Mouse (Mus musculus) limb, embryonic 14.5 days (tissue): ENCODE results near the gene Rhog. TPM values are rescaled to one million over a fixed set of nuclear protein-coding genes. Genes with fewer than 3 reads are reported as not detected.

Source experiments
- ATAC-seq: fragments of 200-750 bp; cut with Nextera tagmentation; 2 replicates; pipeline ENCODE4 v1.8.0; 2017; ENCODE audit warnings: low read depth, moderate number of reproducible peaks, moderate TSS enrichment; ENCODE audit not compliant: low FRiP score
- DNase-seq: peaks from one replicate; pipeline ENCODE4 v3.0.0-alpha.2; 2015; ENCODE audit warnings: low spot score
- H3K27ac ChIP-seq: fragments of 300-500 bp; sonication (generic); replicated peaks from 2 replicates; pipeline ENCODE4 v1.5.1; 2014; ENCODE audit warnings: low read depth, mild to moderate bottlenecking, low read length, moderate library complexity, mixed read lengths
- H3K27me3 ChIP-seq: fragments of 300-500 bp; sonication (generic); 2 replicates; pipeline ENCODE4 v1.6.1; 2014; ENCODE audit warnings: low read length, mixed read lengths; ENCODE audit not compliant: control insufficient read depth, insufficient read depth
- H3K36me3 ChIP-seq: fragments of 300-500 bp; sonication (generic); 2 replicates; pipeline ENCODE4 v1.6.1; 2014; ENCODE audit warnings: mild to moderate bottlenecking, low read length, moderate library complexity, mixed read lengths; ENCODE audit not compliant: control insufficient read depth, insufficient read depth
- H3K4me1 ChIP-seq: fragments of 300-500 bp; sonication (generic); 2 replicates; pipeline ENCODE4 v1.6.1; 2014; ENCODE audit warnings: antibody characterized with exemption, low read length, mixed read lengths; ENCODE audit not compliant: control insufficient read depth, insufficient read depth
- H3K4me2 ChIP-seq: fragments of 300-500 bp; sonication (generic); replicated peaks from 2 replicates; pipeline ENCODE4 v1.6.1; 2014; ENCODE audit warnings: low read depth, mild to moderate bottlenecking, low read length, moderate library complexity; ENCODE audit not compliant: severe bottlenecking
- H3K4me3 ChIP-seq: fragments of 300-500 bp; sonication (generic); replicated peaks from 2 replicates; pipeline ENCODE4 v1.5.1; 2014; ENCODE audit warnings: low read length
- H3K9ac ChIP-seq: fragments of 300-500 bp; sonication (generic); 2 replicates; pipeline ENCODE4 v1.6.1; 2014; ENCODE audit warnings: mild to moderate bottlenecking, low read depth, low read length, moderate library complexity; ENCODE audit not compliant: severe bottlenecking
- H3K9me3 ChIP-seq: fragments of 300-500 bp; sonication (generic); 2 replicates; pipeline ENCODE4 v1.6.1; 2016; ENCODE audit warnings: low read length; ENCODE audit not compliant: control insufficient read depth
- POLR2A ChIP-seq: fragments of 200-500 bp; IDR thresholded peaks from 2 replicates; pipeline ENCODE4 v1.8.0; 2012; ENCODE audit warnings: inconsistent platforms, mild to moderate bottlenecking, moderate library complexity, borderline replicate concordance; ENCODE audit not compliant: insufficient read depth, insufficient read length; ENCODE audit errors: extremely low read depth
- WGBS: fragments of 180-500 bp; shearing (Covaris S2); extraction: QIAGEN DNeasy Blood & Tissue Kit; methylation state at CpG from one replicate; pipeline ENCODE4 v1.1.7; 2014; 5-methylcytosine and 5-hydroxymethylcytosine counted together
- polyA plus RNA-seq, 2 experiments: library from polyadenylated mRNA; depleted of rRNA in 1 of 2; stranded (reverse) in 1 of 2; unstranded in 1 of 2; fragments of >200 nt; fragmentation: Nextera tagmentation in 1 of 2; extraction: Ambion mirVana in 1 of 2; gene quantifications; 2 replicates each; pipeline versions ENCODE4 v1.2.1 to v1.2.3; 2012 to 2014

Gene Rhog
- polyA plus RNA-seq, 2 experiments = 48.7 to 73.7 TPM

DNA sequence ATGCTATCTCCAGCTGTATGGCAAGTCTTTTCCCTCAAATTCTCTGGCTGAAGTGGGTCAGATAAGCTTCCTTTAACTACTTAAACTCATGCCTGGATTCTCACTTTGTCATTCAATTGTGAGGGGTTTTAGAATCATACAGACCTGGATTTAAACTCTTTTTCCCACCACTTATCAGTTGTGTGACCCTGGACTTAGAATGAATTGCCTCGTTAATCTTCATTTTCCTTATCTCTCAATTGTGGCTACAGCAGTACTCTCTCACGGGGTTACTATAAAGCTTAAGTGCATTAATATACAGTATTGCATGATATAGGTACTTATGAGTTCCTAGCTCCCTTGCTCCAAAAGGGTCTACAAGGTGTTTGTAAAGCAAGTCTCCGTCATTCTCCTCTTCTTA lies 12.9 kb downstream of the Rhog start:
- no peak overlapping the region for H3K9ac ChIP-seq
- no peaks in the 10 kb centered on the region for H3K27me3 ChIP-seq
- H3K27ac ChIP-seq = no peak overlapping the region
- no peak for ATAC-seq
- DNase-seq = no peak
- no peak for TF ChIP-seq POLR2A
- peaks cover 38% of the 10 kb centered on the region for H3K36me3 ChIP-seq
- no peak overlapping the region for H3K4me2 ChIP-seq
- H3K4me1 ChIP-seq = peaks cover 19% of the 10 kb centered on the region
- WGBS = 86% methylated on average over 3 of the region's 3 CpGs
- H3K4me3 ChIP-seq = no peak overlapping the region
- no peaks in the 10 kb centered on the region for H3K9me3 ChIP-seq

DNA sequence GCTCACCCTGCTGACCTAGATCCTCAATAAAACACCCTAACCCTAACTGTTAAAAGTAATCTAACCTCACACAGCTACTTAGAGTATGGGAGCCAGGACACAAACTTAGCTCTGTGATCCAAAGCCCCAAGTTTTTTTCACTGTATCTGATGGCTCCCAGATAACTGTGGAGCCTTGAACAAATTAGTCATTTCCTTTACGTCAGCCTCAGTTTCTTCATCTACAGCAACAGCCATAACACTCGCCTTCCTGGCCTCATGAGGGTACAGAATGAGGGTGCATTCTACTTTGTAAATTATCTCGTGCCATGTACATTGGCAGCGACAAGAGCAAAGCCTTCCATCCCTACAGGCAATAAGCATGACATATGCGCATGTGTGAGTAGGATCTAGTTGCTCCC lies 13.5 kb downstream of the Rhog start:
- TF ChIP-seq POLR2A = no peak
- DNase-seq (no peak), ATAC-seq (no peak)
- no peaks in the 10 kb centered on the region for H3K9me3 ChIP-seq
- WGBS = 80% methylated on average over 5 of the region's 5 CpGs
- peaks cover 14% of the 10 kb centered on the region for H3K4me1 ChIP-seq
- H3K27ac ChIP-seq = no peak overlapping the region
- H3K9ac ChIP-seq = no peak overlapping the region
- no peak overlapping the region for H3K4me3 ChIP-seq
- no peaks in the 10 kb centered on the region for H3K27me3 ChIP-seq
- H3K4me2 ChIP-seq = no peak overlapping the region
- H3K36me3 ChIP-seq = peaks cover 43% of the 10 kb centered on the region

DNA sequence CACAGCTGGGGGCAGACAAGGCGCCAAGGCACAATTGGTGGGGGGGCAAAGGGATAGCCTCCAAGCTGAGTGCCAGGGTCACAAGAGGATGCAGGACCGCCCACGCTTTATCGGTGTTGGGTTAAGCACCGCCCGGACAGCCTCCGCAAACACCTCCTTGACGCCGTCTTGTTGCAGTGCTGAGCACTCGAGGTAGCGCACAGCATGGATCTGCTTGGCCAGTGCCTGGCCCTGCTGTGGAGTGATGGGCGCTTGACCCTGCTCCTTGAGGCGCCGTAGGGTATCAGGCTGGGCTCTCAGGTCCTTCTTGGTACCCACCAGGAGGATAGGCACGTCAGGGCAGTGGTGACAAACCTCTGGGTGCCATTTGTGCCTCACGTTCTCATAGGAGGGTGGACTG lies 16.3 kb downstream of the Rhog start:
- no peak overlapping the region for H3K4me3 ChIP-seq
- no peaks in the 10 kb centered on the region for H3K4me1 ChIP-seq
- no peak overlapping the region for H3K9ac ChIP-seq
- H3K27me3 ChIP-seq = no peaks in the 10 kb centered on the region
- H3K4me2 ChIP-seq = no peak overlapping the region
- DNase-seq (no peak), ATAC-seq (no peak)
- H3K36me3 ChIP-seq = peaks cover 64% of the 10 kb centered on the region
- TF ChIP-seq POLR2A = no peak
- H3K27ac ChIP-seq = no peak overlapping the region
- H3K9me3 ChIP-seq = no peaks in the 10 kb centered on the region
- 94% methylated on average over 16 of the region's 16 CpGs for WGBS

DNA sequence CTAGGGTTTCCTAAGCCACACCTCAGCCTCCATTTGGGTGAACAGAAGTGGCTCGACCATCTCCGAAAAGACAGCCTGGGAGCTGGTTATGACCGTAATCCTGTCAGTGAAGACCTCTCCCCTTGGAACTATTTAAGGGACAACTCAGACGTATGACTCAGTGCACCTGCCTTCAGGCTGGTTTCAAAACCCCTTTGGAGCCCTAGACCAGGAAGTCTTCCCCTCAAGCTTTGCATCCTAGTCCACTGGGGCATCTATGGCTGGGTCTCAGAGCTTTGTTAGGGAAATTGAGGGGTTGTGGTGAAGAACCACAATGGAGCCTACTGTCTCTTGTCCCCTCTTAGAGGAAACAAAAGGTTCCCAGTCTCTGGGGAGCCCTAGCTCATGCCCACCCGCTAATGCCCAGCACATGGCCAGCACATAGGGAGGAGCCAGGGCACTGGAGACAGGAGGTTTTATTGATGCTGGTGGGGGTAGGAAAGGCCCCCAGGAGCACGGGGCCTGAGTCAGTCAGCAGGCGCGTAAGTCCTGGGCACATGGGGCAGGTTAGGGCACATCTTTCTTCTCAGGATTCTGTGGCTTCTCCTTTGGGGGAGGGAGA lies 17.1 kb downstream of the Rhog start:
- Histone ChIP-seq H3K27ac (no peak overlapping the region), H3K4me1 (no peaks in the 10 kb centered on the region), H3K27me3 (no peaks in the 10 kb centered on the region), H3K36me3 (peaks cover 71% of the 10 kb centered on the region), H3K9me3 (no peaks in the 10 kb centered on the region), H3K4me3 (no peak overlapping the region), H3K4me2 (no peak overlapping the region), H3K9ac (no peak overlapping the region)
- DNase-seq (no peak), ATAC-seq (no peak)
- TF ChIP-seq POLR2A = no peak
- 76% methylated on average over 8 of the region's 8 CpGs for WGBS

DNA sequence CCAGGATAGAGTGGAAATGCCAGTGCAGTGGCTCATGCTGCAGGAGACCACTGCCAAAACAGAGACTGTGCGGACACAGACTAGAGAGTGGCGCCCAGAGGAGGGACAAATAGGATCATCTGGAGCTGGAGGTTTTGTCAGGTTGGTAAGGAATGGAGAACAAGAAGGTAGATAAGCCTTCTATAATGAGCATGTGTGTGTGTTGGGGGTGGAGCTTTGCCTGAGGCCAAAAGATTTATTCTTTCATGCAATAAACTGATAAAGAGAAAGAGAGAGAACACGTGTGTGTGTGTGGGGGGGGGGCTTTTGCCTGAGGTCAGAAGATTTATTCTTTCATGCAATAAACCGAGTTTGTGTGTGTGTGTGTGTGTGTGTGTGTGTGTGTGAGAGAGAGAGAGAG lies 22.8 kb downstream of the Rhog start:
- no peaks in the 10 kb centered on the region for H3K27me3 ChIP-seq
- H3K36me3 ChIP-seq = peaks cover 55% of the 10 kb centered on the region
- H3K4me2 ChIP-seq = no peak overlapping the region
- H3K9me3 ChIP-seq = no peaks in the 10 kb centered on the region
- DNase-seq (no peak), ATAC-seq (no peak)
- H3K9ac ChIP-seq = no peak overlapping the region
- 69% methylated on average over 4 of the region's 4 CpGs for WGBS
- H3K4me3 ChIP-seq = no peak overlapping the region
- no peaks in the 10 kb centered on the region for H3K4me1 ChIP-seq
- H3K27ac ChIP-seq = no peak overlapping the region
- no peak for TF ChIP-seq POLR2A

DNA sequence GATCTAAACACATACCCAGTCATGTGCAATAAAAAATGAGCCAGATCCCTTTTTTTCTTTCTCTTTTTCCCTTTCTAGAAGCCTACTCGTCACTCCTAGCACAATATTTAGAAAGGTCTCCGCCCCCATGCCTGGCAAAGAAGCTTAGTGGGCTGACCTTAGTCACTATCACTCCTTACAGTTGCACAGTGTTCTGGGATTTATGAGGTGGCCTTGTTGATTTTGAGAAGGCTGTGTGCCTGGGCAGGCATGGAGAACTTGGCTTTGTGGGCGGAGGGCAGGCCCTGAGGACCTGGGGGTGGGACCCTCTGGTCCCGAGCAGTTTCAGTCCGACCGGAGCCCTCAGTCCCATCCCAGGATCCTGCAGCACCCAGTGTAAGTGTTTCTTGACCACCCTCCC lies 26.0 kb downstream of the Rhog start:
- no peak overlapping the region for H3K27ac ChIP-seq
- no peak overlapping the region for H3K4me2 ChIP-seq
- WGBS = 90% methylated on average over 6 of the region's 6 CpGs
- peaks cover 36% of the 10 kb centered on the region for H3K36me3 ChIP-seq
- no peaks in the 10 kb centered on the region for H3K9me3 ChIP-seq
- TF ChIP-seq POLR2A = no peak
- H3K9ac ChIP-seq = no peak overlapping the region
- no peak overlapping the region for H3K4me3 ChIP-seq
- H3K4me1 ChIP-seq = no peaks in the 10 kb centered on the region
- ATAC-seq (no peak), DNase-seq (no peak)
- H3K27me3 ChIP-seq = no peaks in the 10 kb centered on the region
